ENCODE assay signal across 26 mouse cellular contexts in the genomic region with DNA sequence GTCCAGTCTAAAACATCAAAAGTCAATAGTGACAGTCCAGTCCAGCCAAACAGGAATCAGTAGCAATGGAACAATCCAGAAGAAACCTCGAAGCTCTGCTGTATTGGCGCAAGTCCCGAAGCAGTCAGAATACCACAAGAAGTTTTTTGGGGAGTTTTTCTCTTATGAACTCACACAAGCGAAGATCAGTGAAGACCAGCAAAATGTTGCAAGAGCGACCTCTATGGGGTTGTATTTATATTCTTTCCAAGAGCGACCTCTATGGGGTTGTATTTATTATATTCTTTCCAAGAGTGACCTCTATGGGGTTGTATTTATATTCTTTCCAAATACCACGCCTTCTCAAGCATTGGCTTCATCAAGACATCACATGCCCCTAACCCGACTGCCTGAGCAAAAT. TPM values are rescaled to one million over a fixed set of nuclear protein-coding genes. Genes with fewer than 3 reads are reported as not detected.
DNase-seq lines count a peak whose midpoint lies in the region; ATAC-seq and TF ChIP-seq lines count a peak whose summit lies in the region.
"Had no signal": no experiment of that assay in that cellular context is flagged by ENCODE, and none has a peak within 500 bp of the region (broad histone marks: within the 10 kb centered on the region; RNA-seq: fewer than 3 reads in every experiment).

No protein-coding gene starts in this region.

- TF ChIP-seq CTCF in liver, embryonic 14.5 days (IDR thresholded peaks at IDR 0.05; ENCODE audit: low read depth) = peak; percentile 12; the same call in 1 of the 2 replicates
- peak; percentile 19; the same call in 1 of the 2 replicates for TF ChIP-seq CTCF in E14TG2a.4 (conservative IDR thresholded peaks at IDR 0.05; ENCODE audit: low read length)

- ATAC-seq in liver, embryonic 14.5 days (ENCODE audit: insufficient read depth) = no peak
- no peak for ATAC-seq in liver, embryonic 11.5 days (replicated peaks; ENCODE audit: low FRiP score)
- ATAC-seq in megakaryocyte progenitor cell, adult 5-6 weeks (replicated peaks; ENCODE audit: poor library complexity) = peak; percentile 37; the same call in 1 of the 2 replicates
- no peak for ATAC-seq in hindbrain, embryonic 14.5 days (ENCODE audit: low FRiP score)
- ATAC-seq: forebrain, embryonic 16.5 days; intestine, embryonic 16.5 days had no signal

- H3K4me1 ChIP-seq in liver, embryonic 14.5 days (replicated peaks; ENCODE audit: control insufficient read depth in 2 of 2, insufficient read depth in 2 of 2, low read length in 1 of 2) = no peaks in the 10 kb centered on the region
- H3K4me1 ChIP-seq in liver, embryonic 11.5 days (replicated peaks; ENCODE audit: control insufficient read depth, insufficient read depth, low read length) = no peaks in the 10 kb centered on the region
- H3K4me1 ChIP-seq in E14TG2a.4 (replicated peaks; ENCODE audit: low read depth, low read length) = peaks cover 2% of the 10 kb centered on the region; the same call in 1 of the 2 replicates
- no peaks in the 10 kb centered on the region for H3K4me1 ChIP-seq in hindbrain, embryonic 14.5 days (replicated peaks; ENCODE audit: control insufficient read depth, insufficient read depth, low read length)
- H3K4me1 ChIP-seq: hindbrain, embryonic 15.5 days; neural tube, embryonic 15.5 days had no signal

- H3K27ac ChIP-seq in liver, embryonic 14.5 days = no peak overlapping the region
- H3K27ac ChIP-seq in liver, embryonic 11.5 days (ENCODE audit: low read depth, low read length) = no peak overlapping the region
- H3K27ac ChIP-seq in hindbrain, embryonic 14.5 days = no peak overlapping the region
- H3K27ac ChIP-seq: embryonic facial prominence, embryonic 10.5 days; hindbrain, embryonic 15.5 days; limb, embryonic 10.5 days; neural tube, embryonic 15.5 days had no signal

- 70% methylated on average over 8 of the region's 8 CpGs for WGBS in liver, embryonic 14.5 days (ENCODE audit: insufficient replicate concordance)
- 82% methylated on average over 8 of the region's 8 CpGs for WGBS in liver, embryonic 11.5 days
- 91% methylated on average over 8 of the region's 8 CpGs for WGBS in hindbrain, embryonic 14.5 days

- no peak for DNase-seq in liver, embryonic 14.5 days (ENCODE audit: low read depth in 3 of 3, low spot score in 3 of 3)
- no peak for DNase-seq in liver, embryonic 11.5 days (ENCODE audit: low spot score)
- peak; percentile 56 for DNase-seq in A20 (ENCODE audit: low read depth, low spot score)
- DNase-seq in hindbrain, embryonic 14.5 days (ENCODE audit: low spot score) = no peak
- no peak for DNase-seq in T-cell, adult 2 months (ENCODE audit: low spot score)
- no peak for DNase-seq in layer of hippocampus, postnatal 10 days (ENCODE audit: low spot score in 2 of 2)
- DNase-seq: adrenal gland, postnatal 36 days; cerebellum, adult 9-10 months; gastrocnemius, postnatal 36 days; heart, postnatal 4 days; liver; lung, adult 2 months; midbrain, embryonic 14.5 days; right cerebral cortex, adult 18-20 months had no signal

- H3K9me3 ChIP-seq in liver, embryonic 14.5 days (ENCODE audit: control insufficient read depth, low read length) = no peaks in the 10 kb centered on the region
- H3K9me3 ChIP-seq in liver, embryonic 11.5 days (ENCODE audit: control insufficient read depth, low read length) = no peaks in the 10 kb centered on the region
- H3K9me3 ChIP-seq in E14TG2a.4 (ENCODE audit: low read length) = no peaks in the 10 kb centered on the region
- H3K9me3 ChIP-seq in hindbrain, embryonic 14.5 days (ENCODE audit: control insufficient read depth, low read length) = no peaks in the 10 kb centered on the region
- H3K9me3 ChIP-seq: embryonic facial prominence, embryonic 10.5 days; hindbrain, embryonic 15.5 days; limb, embryonic 10.5 days; neural tube, embryonic 15.5 days had no signal

- no peaks in the 10 kb centered on the region for H3K27me3 ChIP-seq in liver, embryonic 14.5 days (ENCODE audit: control insufficient read depth, insufficient read depth, low read length)
- H3K27me3 ChIP-seq in liver, embryonic 11.5 days (replicated peaks; ENCODE audit: control insufficient read depth, insufficient read depth, low read length) = no peaks in the 10 kb centered on the region
- H3K27me3 ChIP-seq in E14TG2a.4 (ENCODE audit: insufficient read depth, low read length) = no peaks in the 10 kb centered on the region
- H3K27me3 ChIP-seq in hindbrain, embryonic 14.5 days (ENCODE audit: control insufficient read depth, insufficient read depth, low read length) = no peaks in the 10 kb centered on the region
- H3K27me3 ChIP-seq: hindbrain, embryonic 15.5 days; neural tube, embryonic 15.5 days had no signal

- H3K9ac ChIP-seq in liver, embryonic 14.5 days (replicated peaks) = no peak overlapping the region
- H3K9ac ChIP-seq in liver, embryonic 11.5 days (ENCODE audit: low read depth, low read length) = no peak overlapping the region
- no peak overlapping the region for H3K9ac ChIP-seq in hindbrain, embryonic 14.5 days
- H3K9ac ChIP-seq: hindbrain, embryonic 15.5 days; neural tube, embryonic 15.5 days had no signal

- TF ChIP-seq EP300 in liver, embryonic 14.5 days (IDR thresholded peaks at IDR 0.05; ENCODE audit: low read depth) = no peak

- no peak overlapping the region for H3K4me2 ChIP-seq in liver, embryonic 14.5 days (ENCODE audit: low read depth)
- H3K4me2 ChIP-seq in liver, embryonic 11.5 days = no peak overlapping the region
- no peak overlapping the region for H3K4me2 ChIP-seq in hindbrain, embryonic 14.5 days (replicated peaks)
- H3K4me2 ChIP-seq: hindbrain, embryonic 15.5 days; neural tube, embryonic 15.5 days had no signal

- peaks cover 35% of the 10 kb centered on the region for H3K36me3 ChIP-seq in liver, embryonic 14.5 days (replicated peaks; ENCODE audit: control insufficient read depth, insufficient read depth, low read depth)
- peaks cover 32% of the 10 kb centered on the region for H3K36me3 ChIP-seq in liver, embryonic 11.5 days (ENCODE audit: control insufficient read depth, insufficient read depth, low read length)
- H3K36me3 ChIP-seq in E14TG2a.4 (ENCODE audit: insufficient read depth, low read length) = peaks cover 54% of the 10 kb centered on the region
- H3K36me3 ChIP-seq in hindbrain, embryonic 14.5 days (replicated peaks; ENCODE audit: control insufficient read depth, insufficient read depth) = peaks cover 53% of the 10 kb centered on the region

- H3K4me3 ChIP-seq in liver, embryonic 14.5 days (ENCODE audit: insufficient read depth in 1 of 2, low read depth in 2 of 2, low read length in 2 of 2) = no peak overlapping the region
- H3K4me3 ChIP-seq in liver, embryonic 11.5 days (ENCODE audit: low read depth, low read length) = no peak overlapping the region
- no peak overlapping the region for H3K4me3 ChIP-seq in E14TG2a.4 (replicated peaks; ENCODE audit: low read length)
- no peak overlapping the region for H3K4me3 ChIP-seq in hindbrain, embryonic 14.5 days (replicated peaks; ENCODE audit: low read length)
- H3K4me3 ChIP-seq: embryonic facial prominence, embryonic 10.5 days; hindbrain, embryonic 15.5 days; limb, embryonic 10.5 days; myocyte; neural tube, embryonic 15.5 days had no signal

RNA-seq across cellular contexts. Expression of gene Gpbar1, which starts 9.6 kb away (rescaled TPM):
- 0.57 and 1.0 TPM in 2 replicates for polyA plus RNA-seq in liver, embryonic 14.5 days (2012; rRNA removed)
- 0.56 and 1.1 TPM in 2 replicates for polyA plus RNA-seq in liver, embryonic 14.5 days (2014; fragmentation: Nextera tagmentation; extraction: Ambion mirVana)
- polyA plus RNA-seq in liver, embryonic 11.5 days (2014; fragmentation: Nextera tagmentation; extraction: Ambion mirVana) = 2.8 and 3.2 TPM in 2 replicates
- total RNA-seq in megakaryocyte progenitor cell, adult 5-6 weeks (2015) = 0.12 TPM in 1 of 2 replicates, not detected in the other
- total RNA-seq in megakaryocyte progenitor cell, adult 5-6 weeks (2017) = not detected in 2 replicates
- 0.19 TPM in 1 of 2 replicates, not detected in the other for polyA plus RNA-seq in hindbrain, embryonic 14.5 days (2014; fragmentation: Nextera tagmentation; extraction: Ambion mirVana)
- total RNA-seq in layer of hippocampus, postnatal 10 days (2021) = not detected
- total RNA-seq: adrenal gland, adult 18-20 months; adrenal gland, postnatal 36 days; gastrocnemius, postnatal 36 days; heart, postnatal 4 days; layer of hippocampus, postnatal 14 days had no signal
- polyA plus RNA-seq: cortical plate, adult 2 months; hindbrain, embryonic 15.5 days; neural tube, embryonic 15.5 days had no signal

RNA-seq across cellular contexts. Expression of gene Aamp, which starts 15.8 kb away (rescaled TPM):
- polyA plus RNA-seq in liver, embryonic 14.5 days (2012; rRNA removed) = 47.3 and 55.8 TPM in 2 replicates
- polyA plus RNA-seq in liver, embryonic 14.5 days (2014; fragmentation: Nextera tagmentation; extraction: Ambion mirVana) = 84.4 and 89.0 TPM in 2 replicates
- polyA plus RNA-seq in liver, embryonic 11.5 days (2014; fragmentation: Nextera tagmentation; extraction: Ambion mirVana) = 190 and 193 TPM in 2 replicates
- total RNA-seq in megakaryocyte progenitor cell, adult 5-6 weeks (2015) = 45.3 and 49.7 TPM in 2 replicates
- total RNA-seq in megakaryocyte progenitor cell, adult 5-6 weeks (2017) = 98.1 and 104 TPM in 2 replicates
- polyA plus RNA-seq in hindbrain, embryonic 14.5 days (2014; fragmentation: Nextera tagmentation; extraction: Ambion mirVana) = 188 and 201 TPM in 2 replicates
- total RNA-seq in layer of hippocampus, postnatal 10 days (2021) = 100 to 1,000 TPM; 141 to 158 TPM

RNA-seq across cellular contexts. Expression of gene Pnkd, which starts 16.0 kb away (rescaled TPM):
- polyA plus RNA-seq in liver, embryonic 14.5 days (2012; rRNA removed) = 16.8 and 17.8 TPM in 2 replicates
- 42.1 and 42.6 TPM in 2 replicates for polyA plus RNA-seq in liver, embryonic 14.5 days (2014; fragmentation: Nextera tagmentation; extraction: Ambion mirVana)
- 79.7 and 84.3 TPM in 2 replicates for polyA plus RNA-seq in liver, embryonic 11.5 days (2014; fragmentation: Nextera tagmentation; extraction: Ambion mirVana)
- 29.8 and 32.4 TPM in 2 replicates for total RNA-seq in megakaryocyte progenitor cell, adult 5-6 weeks (2015)
- 11.2 and 21.6 TPM in 2 replicates for total RNA-seq in megakaryocyte progenitor cell, adult 5-6 weeks (2017)
- polyA plus RNA-seq in hindbrain, embryonic 14.5 days (2014; fragmentation: Nextera tagmentation; extraction: Ambion mirVana) = 146 and 149 TPM in 2 replicates
- total RNA-seq in layer of hippocampus, postnatal 10 days (2021) = 100 to 1,000 TPM; 125 to 130 TPM

RNA-seq across cellular contexts. Expression of gene Arpc2, which starts 32.9 kb away (rescaled TPM):
- 58.8 and 95.3 TPM in 2 replicates for polyA plus RNA-seq in liver, embryonic 14.5 days (2012; rRNA removed)
- polyA plus RNA-seq in liver, embryonic 14.5 days (2014; fragmentation: Nextera tagmentation; extraction: Ambion mirVana) = 157 and 160 TPM in 2 replicates
- 375 and 384 TPM in 2 replicates for polyA plus RNA-seq in liver, embryonic 11.5 days (2014; fragmentation: Nextera tagmentation; extraction: Ambion mirVana)
- total RNA-seq in megakaryocyte progenitor cell, adult 5-6 weeks (2015) = 802 and 912 TPM in 2 replicates
- 414 and 435 TPM in 2 replicates for total RNA-seq in megakaryocyte progenitor cell, adult 5-6 weeks (2017)
- 324 and 329 TPM in 2 replicates for polyA plus RNA-seq in hindbrain, embryonic 14.5 days (2014; fragmentation: Nextera tagmentation; extraction: Ambion mirVana)
- total RNA-seq in layer of hippocampus, postnatal 10 days (2021) = 100 to 1,000 TPM; 324 to 330 TPM

RNA-seq across cellular contexts. Expression of gene Tmbim1, which starts 36.7 kb away (rescaled TPM):
- polyA plus RNA-seq in liver, embryonic 14.5 days (2012; rRNA removed) = 6.7 and 10.5 TPM in 2 replicates
- 10.1 and 11.7 TPM in 2 replicates for polyA plus RNA-seq in liver, embryonic 14.5 days (2014; fragmentation: Nextera tagmentation; extraction: Ambion mirVana)
- polyA plus RNA-seq in liver, embryonic 11.5 days (2014; fragmentation: Nextera tagmentation; extraction: Ambion mirVana) = 21.7 and 22.9 TPM in 2 replicates
- 13.6 and 13.8 TPM in 2 replicates for total RNA-seq in megakaryocyte progenitor cell, adult 5-6 weeks (2015)
- 14.0 and 18.4 TPM in 2 replicates for total RNA-seq in megakaryocyte progenitor cell, adult 5-6 weeks (2017)
- 8.0 TPM in 2 replicates for polyA plus RNA-seq in hindbrain, embryonic 14.5 days (2014; fragmentation: Nextera tagmentation; extraction: Ambion mirVana)
- 10 to 100 TPM; 10.5 to 11.6 TPM for total RNA-seq in layer of hippocampus, postnatal 10 days (2021)
